Mouse (Mus musculus) frontal cortex, postnatal 10 days (tissue): ENCODE measurements around the gene Tbl3.
"Not testable (repeated sequence)": the region's sequence is repeated elsewhere in the genome, so short reads cannot be mapped to it uniquely, and the experiment has no call there.

Source experiments
- DNase-seq, 2 experiments: peaks; one replicate each; pipeline ENCODE4 v3.0.0; 2022; ENCODE audit warnings: low spot score in 2 of 2, mixed read lengths in 1 of 2

Gene Tbl3

GRCm38 (mm10) chr17:24727618-24728017, 20.2 kb upstream of the Tbl3 start, which contains the start of gene Rpl3l:
Gene Rpl3l, plus strand, starts transcription at chr17:24727820.
- no peak for DNase-seq

GRCm38 (mm10) chr17:24725637-24726390, 18.4 kb upstream of the Tbl3 start:
- DNase-seq, result no peak

DNA sequence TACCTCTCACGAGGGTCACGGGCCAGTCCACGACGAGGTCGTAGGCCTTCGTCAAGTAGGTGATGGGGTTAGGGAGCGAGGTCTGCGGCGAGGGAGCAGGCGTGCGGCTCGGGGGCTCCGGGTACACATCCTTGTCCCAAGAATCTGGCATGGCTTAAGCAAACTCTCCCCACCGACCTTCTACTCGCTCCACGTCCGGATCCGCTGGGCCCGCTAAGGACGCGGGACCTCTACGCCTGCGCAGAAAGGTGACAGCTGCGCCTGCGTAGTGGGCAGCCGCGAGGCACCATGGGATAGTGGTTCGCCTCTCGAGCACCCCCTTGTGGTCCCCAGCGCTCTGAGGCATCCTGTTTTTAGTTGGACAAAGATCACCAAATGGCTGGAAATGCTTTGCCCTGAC, 16.7 kb upstream of the Tbl3 start, which contains the start of gene Ndufb10:
Gene Ndufb10 (minus strand): TSS at position 295 of the 400 bp plus-strand sequence.
- DNase-seq, result peak; percentile 88 to 95

DNA sequence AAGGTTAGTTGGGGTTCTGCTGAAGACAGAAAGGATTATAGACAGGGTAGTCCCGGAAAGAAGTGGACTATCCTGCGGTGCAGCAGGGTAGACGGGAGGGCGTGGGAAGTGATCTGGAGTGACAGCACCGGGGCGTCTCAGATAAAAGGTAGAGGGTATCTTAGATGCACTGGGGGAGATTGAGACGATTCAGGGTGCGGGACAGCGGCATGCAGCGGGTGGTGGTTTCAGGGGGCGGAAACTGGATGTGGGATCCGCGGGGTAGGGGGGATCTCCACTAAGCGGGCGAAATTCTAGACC, 16.4 kb upstream of the Tbl3 start:
- DNase-seq, result no peak

GRCm38 (mm10) chr17:24723122-24723880, 15.8 kb upstream of the Tbl3 start:
- DNase-seq, result no peak

DNA sequence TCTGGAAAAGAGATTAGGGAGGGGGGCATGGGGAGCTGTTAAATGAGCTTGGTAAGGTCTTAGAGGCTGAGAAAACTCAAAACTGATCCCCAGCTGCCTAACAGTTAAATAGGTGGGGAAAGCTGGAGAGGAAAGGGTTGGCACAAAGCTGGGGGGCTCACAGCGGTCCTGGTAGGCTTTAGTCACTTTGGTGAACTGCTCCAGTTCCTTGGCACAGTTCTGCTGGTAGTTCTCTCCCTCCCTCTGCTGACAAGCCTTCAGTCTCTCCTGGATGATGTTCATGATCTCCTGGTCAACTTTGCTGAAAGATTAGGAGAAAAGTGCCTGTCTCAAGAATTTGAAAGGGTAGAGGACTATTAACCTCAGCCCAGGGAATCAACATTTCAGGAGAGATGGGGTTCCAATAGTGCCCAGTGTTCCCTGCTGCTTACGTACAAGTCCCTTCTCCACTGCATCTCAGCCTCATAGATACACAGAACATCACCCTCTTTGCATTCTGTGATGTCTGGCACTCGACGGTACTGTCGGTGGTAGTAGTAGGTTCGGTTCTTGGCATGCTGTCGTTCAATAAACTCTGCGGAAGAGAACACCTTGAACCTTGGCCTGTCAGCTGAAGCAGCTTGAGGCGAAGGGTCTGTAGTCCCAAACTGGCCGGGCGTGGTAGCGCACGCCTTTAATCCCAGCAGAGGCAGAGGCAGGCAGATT, 14.9 kb upstream of the Tbl3 start:
- no peak for DNase-seq

DNA sequence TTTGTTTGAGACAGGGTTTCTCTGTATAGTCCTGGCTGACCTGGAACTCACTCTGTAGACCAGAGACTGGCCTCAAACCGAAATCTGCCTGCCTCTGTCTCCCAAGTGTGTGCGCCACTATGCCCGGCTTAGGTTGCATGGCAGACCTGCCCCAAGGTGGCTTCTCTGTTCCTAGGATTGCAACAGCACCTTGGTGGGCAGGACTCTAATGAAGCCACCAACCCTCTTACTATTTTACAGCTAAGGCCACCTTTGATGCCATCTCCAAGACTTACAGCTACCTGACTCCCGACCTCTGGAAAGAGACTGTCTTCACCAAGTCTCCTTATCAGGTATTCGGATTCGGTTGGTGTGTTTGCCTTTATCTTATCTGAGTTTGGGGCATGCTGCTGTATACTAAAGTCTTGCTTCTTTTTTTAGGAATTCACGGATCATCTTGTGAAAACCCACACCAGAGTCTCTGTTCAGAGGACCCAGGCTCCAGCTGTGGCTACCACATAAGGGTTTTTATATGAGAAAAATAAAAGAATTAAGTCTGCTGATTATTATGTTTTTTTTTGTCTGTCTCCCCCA, 14.0 kb upstream of the Tbl3 start:
- DNase-seq, result not testable (repeated sequence)

DNA sequence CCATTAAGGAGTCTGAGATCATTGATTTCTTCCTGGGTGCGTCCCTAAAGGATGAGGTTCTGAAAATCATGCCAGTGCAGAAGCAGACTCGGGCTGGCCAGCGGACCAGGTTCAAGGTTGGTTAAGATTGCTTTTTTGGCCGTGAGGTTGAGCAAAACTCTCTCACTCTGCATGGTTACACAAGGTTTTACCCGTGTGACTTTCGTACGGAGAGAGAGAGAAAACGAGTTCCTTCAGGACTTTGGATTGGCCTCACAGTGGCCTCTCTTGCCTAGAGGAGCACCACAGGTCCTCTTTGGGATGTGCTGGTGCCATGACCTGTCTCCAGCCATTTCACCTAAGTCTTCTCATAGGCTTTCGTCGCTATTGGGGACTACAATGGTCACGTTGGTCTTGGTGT, 13.2 kb upstream of the Tbl3 start:
- not testable (repeated sequence) for DNase-seq

DNA sequence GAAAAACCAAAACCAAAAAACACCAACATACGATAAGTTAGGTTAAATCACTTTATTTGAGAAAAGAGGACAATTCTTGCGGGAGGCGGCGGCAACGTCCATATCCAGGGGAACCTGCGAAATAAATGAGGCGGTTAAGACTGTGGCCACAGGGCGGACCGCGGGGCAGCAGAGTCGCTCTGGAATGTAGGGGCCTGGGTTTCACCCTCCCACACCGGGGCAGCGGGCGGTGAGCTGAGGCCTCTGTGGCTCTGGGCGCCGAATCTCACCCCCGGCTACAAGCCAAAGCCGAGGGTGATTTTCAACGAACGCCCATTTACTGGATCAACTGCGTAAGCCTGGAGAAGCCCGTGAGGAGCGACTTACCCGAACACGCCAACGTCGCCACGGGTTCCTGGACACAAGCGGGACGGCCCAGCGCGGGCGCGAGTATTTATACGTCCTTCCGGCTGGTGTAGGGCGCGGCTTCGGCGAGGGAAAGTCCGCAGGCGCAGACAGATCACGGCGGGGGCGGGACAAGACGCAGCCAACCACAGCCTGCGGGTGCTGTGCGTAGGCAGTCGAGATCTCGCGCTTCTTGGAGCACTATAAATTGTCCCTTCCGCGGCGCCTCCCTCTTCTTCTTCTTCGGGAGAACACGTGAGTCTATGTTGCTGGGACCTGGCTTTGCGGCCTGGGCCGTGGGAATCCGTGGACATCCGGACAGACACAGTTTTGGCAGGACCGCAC, 12.2 kb upstream of the Tbl3 start:
- DNase-seq, result peak; percentile 99

- not testable (repeated sequence) for DNase-seq
Observed at GRCm38 (mm10) chr17:24718938-24719337, 11.5 kb upstream of the Tbl3 start.

DNA sequence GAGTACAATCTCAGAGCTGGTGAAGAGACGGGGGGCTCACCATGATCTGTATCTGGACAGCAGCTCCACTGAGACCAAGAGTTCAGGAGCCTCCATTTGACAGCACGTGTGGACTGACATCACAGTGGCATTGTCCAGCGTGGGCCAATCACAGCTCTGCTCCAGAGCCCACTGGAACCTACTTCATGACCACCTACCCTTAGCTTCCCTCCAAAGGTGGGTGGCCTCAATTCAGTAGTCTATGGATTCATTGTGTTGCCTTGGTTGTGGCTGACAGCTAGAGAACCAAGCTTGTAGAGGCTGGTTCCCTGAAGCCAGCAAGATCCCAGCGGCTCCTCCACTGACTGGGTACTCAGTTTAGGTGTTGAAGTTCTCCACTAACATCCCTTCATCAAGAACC, 10.5 kb upstream of the Tbl3 start, which contains the start of the genes Rnf151 and Rps2:
Gene Rnf151 (minus strand): TSS at position 121 of the 400 bp plus-strand sequence.
Gene Rps2 (plus strand): TSS at position 174 of the 400 bp plus-strand sequence.
- DNase-seq, result peak in 1 of 2 experiments; percentile 5

- peak in 1 of 2 experiments; percentile 5 for DNase-seq
Observed at GRCm38 (mm10) chr17:24716166-24716682, 8.8 kb upstream of the Tbl3 start.

GRCm38 (mm10) chr17:24715556-24715955, 8.1 kb upstream of the Tbl3 start:
- DNase-seq, result no peak

GRCm38 (mm10) chr17:24708646-24709045, 1.2 kb upstream of the Tbl3 start:
- DNase-seq, result no peak

DNA sequence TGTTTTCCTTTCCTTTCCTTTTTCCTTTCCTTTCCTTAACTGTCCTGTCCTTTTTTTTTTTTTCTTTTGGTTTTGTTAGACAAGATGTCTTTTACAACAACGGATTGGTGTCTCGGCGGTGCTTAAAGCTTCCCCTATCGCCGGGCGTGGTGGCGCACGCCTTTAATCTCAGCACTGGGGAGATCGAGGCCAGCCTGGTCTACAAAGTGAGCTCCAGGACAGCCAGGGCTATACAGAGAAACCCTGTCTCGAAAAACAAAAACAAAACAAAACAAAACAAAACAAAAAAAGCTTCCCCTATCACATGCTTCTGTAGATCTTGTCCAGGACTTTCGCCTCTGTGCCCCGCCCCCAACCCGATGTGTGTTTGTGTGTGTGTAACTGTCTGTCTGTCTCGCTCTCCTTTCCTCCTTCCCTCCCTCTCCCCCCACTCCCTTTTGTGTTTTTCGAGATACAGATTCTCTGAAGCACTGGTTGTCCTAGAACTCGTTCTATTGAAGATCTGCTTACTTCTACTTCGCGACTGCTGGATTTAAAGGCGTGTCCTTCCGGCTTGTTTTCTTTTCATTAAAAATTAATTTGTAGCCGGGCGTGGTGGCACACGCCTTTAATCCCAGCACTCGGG, 453 bp upstream of the Tbl3 start:
- no peak for DNase-seq

DNA sequence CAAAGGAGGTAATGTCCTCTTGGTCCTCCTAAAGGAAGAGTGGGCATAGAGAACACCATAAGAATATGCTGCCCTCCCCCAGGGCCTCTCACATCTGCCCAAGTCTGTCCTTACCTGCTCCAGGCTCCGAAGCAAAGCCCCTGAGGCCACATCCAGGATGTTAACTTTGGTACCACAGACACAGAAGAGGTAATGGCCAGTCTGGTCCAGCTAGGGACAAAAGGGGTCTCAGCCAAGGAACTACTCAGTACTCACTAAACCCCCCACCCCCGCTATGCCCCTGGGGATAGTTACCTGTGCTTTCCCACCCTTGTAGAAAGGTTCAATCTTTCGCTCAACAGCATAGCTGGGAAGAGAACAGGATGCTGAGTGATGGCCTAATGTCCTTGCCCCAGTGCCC, 1.6 kb downstream of the Tbl3 start:
- no peak for DNase-seq

DNA sequence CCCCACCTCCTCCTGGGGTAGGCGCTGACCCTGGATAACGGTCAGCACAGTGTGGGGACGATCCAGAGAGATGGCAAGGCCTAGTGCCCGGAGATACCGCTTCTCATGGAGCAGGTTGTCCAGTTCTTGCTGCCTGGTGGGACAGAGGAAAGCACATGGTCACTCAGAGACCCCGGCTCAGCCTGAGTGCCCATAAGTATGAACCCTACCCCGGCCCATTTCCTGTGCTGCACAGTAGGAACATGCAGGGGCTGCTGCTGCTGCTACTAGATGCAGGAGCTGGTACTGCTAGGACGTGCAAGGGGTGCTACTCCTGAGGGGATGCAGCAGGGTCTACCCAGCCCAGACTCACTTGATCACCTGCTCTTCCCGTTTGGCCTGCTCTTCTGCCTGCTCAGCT, 6.2 kb downstream of the Tbl3 start:
- no peak for DNase-seq

- DNase-seq, result no peak
Observed at GRCm38 (mm10) chr17:24699473-24699872, 8.0 kb downstream of the Tbl3 start.

DNA sequence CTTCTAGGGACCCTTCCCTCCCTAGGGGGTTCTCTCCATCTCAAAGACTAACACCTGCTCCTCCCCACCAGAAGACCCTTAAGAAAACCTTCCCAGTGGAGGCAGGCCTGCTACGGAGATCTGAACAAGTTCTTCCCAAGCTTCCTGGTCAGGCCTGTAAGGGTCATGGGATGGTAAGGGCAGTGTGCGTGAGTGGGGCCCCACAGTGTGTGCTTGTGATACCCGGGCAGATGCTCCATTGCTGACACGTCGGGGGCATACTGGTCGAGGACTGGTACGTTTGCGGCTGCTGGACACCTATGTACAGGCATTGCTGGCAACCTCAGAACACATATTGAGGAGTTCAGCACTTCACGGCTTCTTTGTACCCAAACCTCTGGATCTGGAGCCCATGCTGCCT, 8.7 kb downstream of the Tbl3 start:
- no peak for DNase-seq

- no peak for DNase-seq
Observed at GRCm38 (mm10) chr17:24697985-24698384, 9.5 kb downstream of the Tbl3 start.
